17 mouse cellular contexts compared by ENCODE assay signal in the genomic region with DNA sequence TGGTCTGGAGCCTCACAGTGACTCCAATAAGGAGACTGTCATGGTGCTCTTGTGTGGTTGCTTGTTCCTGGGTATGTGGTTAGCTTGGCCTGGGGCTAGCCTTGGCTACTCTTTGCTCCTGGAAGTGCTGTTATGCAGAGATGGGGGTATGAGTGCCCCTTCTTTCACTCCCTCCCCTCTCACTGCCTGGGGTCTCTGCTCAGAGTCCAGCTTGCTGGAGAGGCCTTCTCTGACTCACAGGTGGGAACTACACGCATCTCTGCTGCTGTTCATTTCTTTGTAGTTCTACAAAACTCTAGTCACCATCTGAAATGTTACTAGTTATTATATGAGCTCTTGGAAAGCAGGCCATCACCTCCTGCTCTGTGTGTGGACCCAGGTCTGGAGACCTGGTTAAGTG.
"Had no signal": no experiment of that assay in that cellular context is flagged by ENCODE, and none has a peak within 500 bp of the region (broad histone marks: within the 10 kb centered on the region; RNA-seq: fewer than 3 reads in every experiment).

No protein-coding gene starts in this region.

- H3K4me3 ChIP-seq: kidney, embryonic 15.5 days; limb, embryonic 15.5 days; liver, embryonic 15.5 days; midbrain, embryonic 10.5 days; neural tube, embryonic 13.5 days had no signal

- H3K9ac ChIP-seq: kidney, embryonic 15.5 days; limb, embryonic 15.5 days; liver, embryonic 15.5 days; lung, embryonic 14.5 days; neural tube, embryonic 13.5 days had no signal

- ATAC-seq: midbrain, embryonic 16.5 days had no signal

- H3K27me3 ChIP-seq: kidney, embryonic 15.5 days; limb, embryonic 15.5 days; liver, embryonic 15.5 days; neural tube, embryonic 13.5 days had no signal

- DNase-seq: kidney, adult 2 months; kidney, postnatal 36 days; layer of hippocampus, adult 9-11 months; layer of hippocampus, postnatal 36 days; lung, embryonic 14.5 days; lung, postnatal 10 days; lung, postnatal 4 days; retina, postnatal 1 day; right cerebral cortex, postnatal 4 days; spleen, adult 18-20 months; thymus, postnatal 4 days had no signal

- H3K27ac ChIP-seq: limb, embryonic 15.5 days; liver, embryonic 15.5 days; midbrain, embryonic 10.5 days; neural tube, embryonic 13.5 days had no signal

- H3K4me2 ChIP-seq: kidney, embryonic 15.5 days; limb, embryonic 15.5 days; liver, embryonic 15.5 days; lung, embryonic 14.5 days; neural tube, embryonic 13.5 days had no signal

- H3K36me3 ChIP-seq: neural tube, embryonic 13.5 days had no signal

- H3K9me3 ChIP-seq: kidney, embryonic 15.5 days; limb, embryonic 15.5 days; liver, embryonic 15.5 days; midbrain, embryonic 10.5 days; neural tube, embryonic 13.5 days had no signal
